Mouse (Mus musculus): Measurements from ENCODE around the gene Gm10488.
"Not testable (repeated sequence)": the region's sequence is repeated elsewhere in the genome, so short reads cannot be mapped to it uniquely, and the experiment has no call there.

The Gm10488 gene

GRCm38 (mm10) chrX:29976014-29976413 lies at the start of gene Gm10488:
Gene Gm10488, plus strand, starts transcription at chrX:29976314.
- not testable (repeated sequence) for DNase-seq (ENCODE audit: low spot score)
